Mouse (Mus musculus): Measurements from ENCODE around the gene Gna12. TPM values are rescaled to one million over a fixed set of nuclear protein-coding genes. Genes with fewer than 3 reads are reported as not detected.

Gene Gna12
- polyA plus RNA-seq, 1 experiment, result 94.4 TPM

DNA sequence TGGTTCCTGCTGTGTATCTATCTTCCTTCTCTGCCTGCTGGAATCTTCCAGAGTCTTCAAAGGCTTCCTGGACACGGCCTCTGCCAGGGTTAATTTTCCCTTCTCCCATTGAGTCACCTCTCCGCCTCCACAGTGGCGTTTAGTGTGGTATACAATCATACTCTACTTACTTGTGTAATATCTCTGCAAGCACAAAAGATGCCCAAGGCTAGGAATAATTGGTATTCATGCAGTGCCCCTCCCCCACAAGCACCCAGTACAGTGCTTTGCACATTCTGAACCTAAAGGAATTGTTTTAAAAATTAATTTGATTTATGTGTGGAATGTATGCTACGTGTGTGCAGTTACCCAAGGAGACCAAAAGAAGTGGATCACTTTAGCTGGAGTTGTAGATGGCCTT lies 10.6 kb downstream of the Gna12 start:
- TF ChIP-seq POLR2A (IDR thresholded peaks at IDR 0.05; ENCODE audit: extremely low read depth, insufficient read depth, low read length) (no peak), CTCF (IDR thresholded peaks at IDR 0.05; ENCODE audit: extremely low read depth, insufficient read depth, low read length) (no peak)
- Histone ChIP-seq H3K27ac (ENCODE audit: insufficient read depth, low read length) (0 out of 2 replicates have a peak overlapping the region, but pooled peaks have one; percentile 16), H3K4me1 (ENCODE audit: control insufficient read depth, insufficient read depth, low read length) (peaks cover 7% of the 10 kb centered on the region), H3K4me3 (ENCODE audit: insufficient read depth, low read length) (no peak overlapping the region)

DNA sequence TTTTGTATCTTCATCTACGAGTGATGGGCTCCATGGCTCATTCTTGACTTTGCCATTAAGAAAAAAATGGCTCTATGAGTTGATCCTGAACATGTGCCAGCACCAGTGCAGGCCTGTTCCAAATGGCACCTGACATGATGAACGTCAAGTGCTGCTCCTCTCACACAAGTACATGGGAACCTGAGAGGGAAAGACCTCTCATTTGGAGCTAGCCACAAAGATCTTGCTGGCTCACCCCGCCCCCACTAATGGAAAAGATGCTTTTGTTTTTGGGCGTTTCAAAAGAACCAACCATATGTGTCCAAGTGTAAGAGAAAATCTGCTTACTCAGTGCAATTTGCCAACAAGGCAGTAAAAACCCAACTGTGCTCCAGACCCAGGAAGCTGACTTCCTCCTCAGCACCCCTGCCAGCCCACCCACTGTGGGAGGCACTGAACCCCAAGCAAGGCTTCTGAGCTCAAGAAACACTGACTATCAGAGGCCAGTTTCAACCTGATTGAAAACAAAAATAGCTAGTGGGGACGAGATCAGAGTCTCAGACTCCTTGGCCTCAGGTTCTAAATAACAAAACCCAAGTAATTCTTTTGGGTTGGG lies 11.7 kb downstream of the Gna12 start:
- no peak overlapping the region for H3K4me3 ChIP-seq (ENCODE audit: insufficient read depth, low read length)
- H3K4me1 ChIP-seq (ENCODE audit: control insufficient read depth, insufficient read depth, low read length), result peaks cover 9% of the 10 kb centered on the region
- TF ChIP-seq POLR2A (IDR thresholded peaks at IDR 0.05; ENCODE audit: extremely low read depth, insufficient read depth, low read length) (no peak), CTCF (IDR thresholded peaks at IDR 0.05; ENCODE audit: extremely low read depth, insufficient read depth, low read length) (no peak)
- H3K27ac ChIP-seq (ENCODE audit: insufficient read depth, low read length), result no peak overlapping the region

- TF ChIP-seq POLR2A (IDR thresholded peaks at IDR 0.05; ENCODE audit: extremely low read depth, insufficient read depth, low read length), result no peak
- TF ChIP-seq CTCF (IDR thresholded peaks at IDR 0.05; ENCODE audit: extremely low read depth, insufficient read depth, low read length), result no peak
- H3K4me3 ChIP-seq (ENCODE audit: insufficient read depth, low read length), result no peak overlapping the region
- no peak overlapping the region for H3K27ac ChIP-seq (ENCODE audit: insufficient read depth, low read length)
- peaks cover 14% of the 10 kb centered on the region for H3K4me1 ChIP-seq (ENCODE audit: control insufficient read depth, insufficient read depth, low read length)
Observed at GRCm38 (mm10) chr5:140816950-140817568, 13.2 kb downstream of the Gna12 start.

DNA sequence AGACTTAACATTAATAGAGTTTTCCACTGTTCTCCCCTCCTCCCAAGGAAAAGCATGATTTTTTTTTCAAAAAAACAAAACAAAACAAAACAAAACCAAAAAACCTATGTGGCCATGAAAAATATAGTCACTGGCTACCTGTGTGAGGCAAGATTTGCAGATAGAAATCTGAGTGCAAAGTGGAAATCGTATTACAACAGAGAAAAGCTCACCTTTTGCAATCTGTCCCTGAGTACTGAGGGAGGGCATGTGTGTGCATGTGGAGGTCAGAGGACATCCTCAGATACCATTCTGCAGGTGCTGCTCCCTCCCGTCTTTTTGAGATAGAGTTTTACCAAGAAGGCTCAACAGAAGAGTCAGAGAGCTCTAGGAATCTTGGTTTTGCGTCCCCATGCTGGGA lies 14.2 kb downstream of the Gna12 start:
- TF ChIP-seq POLR2A (IDR thresholded peaks at IDR 0.05; ENCODE audit: extremely low read depth, insufficient read depth, low read length), result no peak
- no peak for TF ChIP-seq CTCF (IDR thresholded peaks at IDR 0.05; ENCODE audit: extremely low read depth, insufficient read depth, low read length)
- no peak overlapping the region for H3K27ac ChIP-seq (ENCODE audit: insufficient read depth, low read length)
- H3K4me3 ChIP-seq (ENCODE audit: insufficient read depth, low read length), result no peak overlapping the region
- peaks cover 11% of the 10 kb centered on the region for H3K4me1 ChIP-seq (ENCODE audit: control insufficient read depth, insufficient read depth, low read length)

- TF ChIP-seq CTCF (IDR thresholded peaks at IDR 0.05; ENCODE audit: extremely low read depth, insufficient read depth, low read length) (no peak), POLR2A (IDR thresholded peaks at IDR 0.05; ENCODE audit: extremely low read depth, insufficient read depth, low read length) (no peak)
- Histone ChIP-seq H3K4me3 (ENCODE audit: insufficient read depth, low read length) (no peak overlapping the region), H3K27ac (ENCODE audit: insufficient read depth, low read length) (peak overlapping the region; percentile 57; the same call in 1 of the 2 replicates), H3K4me1 (ENCODE audit: control insufficient read depth, insufficient read depth, low read length) (peaks cover 12% of the 10 kb centered on the region)
Observed at GRCm38 (mm10) chr5:140815059-140815728, 15.0 kb downstream of the Gna12 start.

GRCm38 (mm10) chr5:140814403-140814802 lies 15.8 kb downstream of the Gna12 start:
- Histone ChIP-seq H3K4me1 (ENCODE audit: control insufficient read depth, insufficient read depth, low read length) (peaks cover 12% of the 10 kb centered on the region), H3K27ac (ENCODE audit: insufficient read depth, low read length) (peak overlapping the region; percentile 25; the same call in 1 of the 2 replicates), H3K4me3 (ENCODE audit: insufficient read depth, low read length) (no peak overlapping the region)
- TF ChIP-seq CTCF (IDR thresholded peaks at IDR 0.05; ENCODE audit: extremely low read depth, insufficient read depth, low read length), result no peak
- TF ChIP-seq POLR2A (IDR thresholded peaks at IDR 0.05; ENCODE audit: extremely low read depth, insufficient read depth, low read length), result no peak

DNA sequence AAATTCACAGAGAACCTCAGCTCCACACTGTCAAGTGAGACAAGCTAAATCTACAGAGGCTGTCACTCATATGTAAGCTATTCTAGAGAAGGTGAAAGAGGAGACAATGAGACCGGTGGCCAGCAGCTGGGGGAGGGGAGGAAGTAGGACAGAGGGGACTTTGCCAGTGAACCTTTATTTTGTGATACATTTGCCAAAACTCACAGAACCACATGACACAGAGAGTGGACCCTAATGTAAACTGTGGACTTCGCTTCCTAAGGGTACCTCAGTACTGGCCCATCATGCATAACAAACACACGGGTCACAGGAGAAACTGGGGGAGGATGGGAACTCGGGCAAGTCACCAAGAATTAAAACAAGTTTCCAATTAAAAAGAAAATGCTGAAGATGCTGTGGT lies 17.5 kb downstream of the Gna12 start:
- Histone ChIP-seq H3K27ac (ENCODE audit: insufficient read depth, low read length) (0 out of 2 replicates have a peak overlapping the region, but pooled peaks have one; percentile 18), H3K4me3 (ENCODE audit: insufficient read depth, low read length) (no peak overlapping the region), H3K4me1 (ENCODE audit: control insufficient read depth, insufficient read depth, low read length) (peaks cover 12% of the 10 kb centered on the region)
- TF ChIP-seq POLR2A (IDR thresholded peaks at IDR 0.05; ENCODE audit: extremely low read depth, insufficient read depth, low read length), result no peak
- no peak for TF ChIP-seq CTCF (IDR thresholded peaks at IDR 0.05; ENCODE audit: extremely low read depth, insufficient read depth, low read length)

DNA sequence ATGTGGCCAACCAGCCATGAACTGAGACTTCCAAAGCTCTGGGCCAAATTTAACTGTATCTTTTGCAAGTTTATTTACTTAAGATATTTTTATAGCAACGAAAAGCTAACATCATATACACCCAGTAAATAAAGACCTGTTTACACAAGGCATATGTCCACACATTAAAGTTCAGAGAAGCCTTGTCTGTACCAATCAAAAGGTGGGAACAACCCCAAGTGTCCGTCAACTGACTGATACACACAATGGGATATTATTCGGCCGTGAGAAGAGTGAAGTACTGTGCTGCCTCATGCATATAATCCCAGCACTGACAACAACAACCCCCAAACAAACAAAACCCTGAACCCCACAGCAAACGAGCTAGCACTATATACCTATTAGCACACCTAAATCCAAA lies 18.2 kb downstream of the Gna12 start:
- Histone ChIP-seq H3K4me1 (ENCODE audit: control insufficient read depth, insufficient read depth, low read length) (peaks cover 12% of the 10 kb centered on the region), H3K27ac (ENCODE audit: insufficient read depth, low read length) (peak overlapping the region; percentile 76; the same call in 1 of the 2 replicates), H3K4me3 (ENCODE audit: insufficient read depth, low read length) (no peak overlapping the region)
- TF ChIP-seq POLR2A (IDR thresholded peaks at IDR 0.05; ENCODE audit: extremely low read depth, insufficient read depth, low read length) (no peak), CTCF (IDR thresholded peaks at IDR 0.05; ENCODE audit: extremely low read depth, insufficient read depth, low read length) (no peak)

DNA sequence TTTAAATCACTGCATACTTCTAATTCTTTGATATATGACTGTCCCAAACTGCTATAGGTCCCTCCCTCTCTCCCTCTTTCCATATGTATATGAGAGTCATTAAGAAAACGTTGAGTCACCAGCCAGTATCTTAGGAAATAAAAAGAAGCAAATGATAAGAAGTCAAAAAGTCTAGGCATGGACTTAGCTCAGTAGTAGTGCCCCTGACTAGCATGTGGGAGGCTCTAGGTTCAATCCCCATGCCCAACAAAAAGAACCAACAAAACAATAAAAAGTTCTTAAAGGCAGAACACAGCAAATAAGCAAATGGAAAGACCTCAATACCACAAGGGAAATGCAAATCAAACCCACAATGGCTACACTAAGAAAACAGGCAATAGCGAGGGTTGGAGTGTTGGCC lies 18.8 kb downstream of the Gna12 start:
- Histone ChIP-seq H3K27ac (ENCODE audit: insufficient read depth, low read length) (peak overlapping the region; percentile 76; the same call in 1 of the 2 replicates), H3K4me3 (ENCODE audit: insufficient read depth, low read length) (no peak overlapping the region), H3K4me1 (ENCODE audit: control insufficient read depth, insufficient read depth, low read length) (peaks cover 12% of the 10 kb centered on the region)
- TF ChIP-seq POLR2A (IDR thresholded peaks at IDR 0.05; ENCODE audit: extremely low read depth, insufficient read depth, low read length) (no peak), CTCF (IDR thresholded peaks at IDR 0.05; ENCODE audit: extremely low read depth, insufficient read depth, low read length) (no peak)

Measured in cortical plate, adult 2 months (tissue).